Mouse (Mus musculus): Measurements from ENCODE around the gene Dars2. TPM values are rescaled to one million over a fixed set of nuclear protein-coding genes. Genes with fewer than 3 reads are reported as not detected.

Dars2 gene
- total and polyA plus RNA-seq, 3 experiments, result 53.1 to 83.6 TPM; not detected in 1

- no peak overlapping the region for H3K27ac ChIP-seq (ENCODE audit: control insufficient read depth, low read depth, low read length)
- no peak overlapping the region for H3K9ac ChIP-seq (ENCODE audit: control insufficient read depth, low read depth, low read length, poor library complexity, severe bottlenecking)
- no peak for TF ChIP-seq ZMIZ1 (IDR thresholded peaks at IDR 0.05; ENCODE audit: low read depth, low read length)
- no peak for TF ChIP-seq MAZ (IDR thresholded peaks at IDR 0.05; ENCODE audit: low read depth, low read length)
- no peak for TF ChIP-seq GABPA (IDR thresholded peaks at IDR 0.05; ENCODE audit: low read depth, low read length)
- TF ChIP-seq HCFC1 (IDR thresholded peaks at IDR 0.05; ENCODE audit: low read depth, low read length), result no peak
- TF ChIP-seq MAX (IDR thresholded peaks at IDR 0.05; ENCODE audit: low read length), result no peak
- TF ChIP-seq MAFK (IDR thresholded peaks at IDR 0.05; ENCODE audit: borderline replicate concordance, low read depth, low read length), result no peak
- TF ChIP-seq USF1 (IDR thresholded peaks at IDR 0.05; ENCODE audit: low read depth, low read length), result no peak
- TF ChIP-seq USF2 (IDR thresholded peaks at IDR 0.05; ENCODE audit: borderline replicate concordance in 1 of 2, insufficient read depth in 1 of 2, low read depth in 1 of 2, low read length in 2 of 2), result no peak
- TF ChIP-seq UBTF (IDR thresholded peaks at IDR 0.05; ENCODE audit: borderline replicate concordance, insufficient read depth, low read depth, low read length), result no peak
- no peak for TF ChIP-seq TBP (IDR thresholded peaks at IDR 0.05; ENCODE audit: low read depth, low read length)
- TF ChIP-seq ETS1 (IDR thresholded peaks at IDR 0.05; ENCODE audit: low read depth, low read length), result no peak
- no peak for TF ChIP-seq KAT2A (conservative IDR thresholded peaks at IDR 0.05; ENCODE audit: low read depth, low read length)
- TF ChIP-seq BHLHE40 (IDR thresholded peaks at IDR 0.05; ENCODE audit: borderline replicate concordance, low read depth, low read length), result no peak
- TF ChIP-seq CHD2 (IDR thresholded peaks at IDR 0.05; ENCODE audit: low read length), result no peak
- no peak for TF ChIP-seq ZNF384 (IDR thresholded peaks at IDR 0.05; ENCODE audit: low read depth, low read length)
- TF ChIP-seq SIN3A (IDR thresholded peaks at IDR 0.05; ENCODE audit: low read length), result no peak
- no peak for TF ChIP-seq CHD1 (IDR thresholded peaks at IDR 0.05; ENCODE audit: low read depth, low read length)
- no peak for TF ChIP-seq POLR2A (IDR thresholded peaks at IDR 0.05; ENCODE audit: control insufficient read depth in 1 of 2, insufficient read depth in 1 of 2, low read depth in 1 of 2, low read length in 2 of 2, poor library complexity in 1 of 2)
- TF ChIP-seq MXI1 (IDR thresholded peaks at IDR 0.05; ENCODE audit: low read depth, low read length), result no peak
- H3K4me3 ChIP-seq (ENCODE audit: control insufficient read depth in 1 of 2, insufficient read depth in 1 of 2, low read depth in 2 of 2, low read length in 2 of 2), result no peak overlapping the region
- no peaks in the 10 kb centered on the region; a peak in 1 of 4 replicates for H3K36me3 ChIP-seq (ENCODE audit: control insufficient read depth in 1 of 2, insufficient read depth in 2 of 2, low read length in 2 of 2)
- DNase-seq (ENCODE audit: low read depth, low spot score), result no peak
- H3K4me1 ChIP-seq (ENCODE audit: control insufficient read depth in 1 of 2, insufficient read depth in 2 of 2, low read length in 2 of 2), result peaks cover 0 to 5% of the 10 kb centered on the region in 2 experiments; a peak in 3 of 4 replicates
- no peaks in the 10 kb centered on the region for H3K27me3 ChIP-seq (ENCODE audit: control insufficient read depth in 1 of 2, insufficient read depth in 2 of 2, low read length in 2 of 2)
- no peaks in the 10 kb centered on the region for H3K79me2 ChIP-seq (ENCODE audit: control insufficient read depth, insufficient read depth, low read length, poor library complexity)
- no peaks in the 10 kb centered on the region for H3K9me3 ChIP-seq (replicated peaks; ENCODE audit: insufficient read depth, low read length)
Measured at GRCm38 (mm10) chr1:160993851-160994250, 76.6 kb downstream of the Dars2 start.

Other genes with a start within 250 kb of the Dars2 start
- 14.2 and 15.2 TPM in 2 replicates for gene Rc3h1, start 164.2 kb downstream of the Dars2 start, total RNA-seq (2012; rRNA removed)
- 1 to 10 TPM in 1 of 2 experiments, not detected in 1; 6.2 TPM for gene Rc3h1, start 164.2 kb downstream of the Dars2 start, polyA plus RNA-seq (2012; ENCODE audit: insufficient read depth in 1 of 2, insufficient read length in 2 of 2, low read depth in 1 of 2, low replicate concordance in 2 of 2, missing spikeins in 1 of 2)
- gene Serpinc1, start 92.1 kb downstream of the Dars2 start, total RNA-seq (2012; rRNA removed), result 0.19 and 0.20 TPM in 2 replicates
- 1 to 10 TPM in 1 of 2 experiments, not detected in 1; 1.3 TPM for gene Serpinc1, start 92.1 kb downstream of the Dars2 start, polyA plus RNA-seq (2012; ENCODE audit: insufficient read depth in 1 of 2, insufficient read length in 2 of 2, low read depth in 1 of 2, low replicate concordance in 2 of 2, missing spikeins in 1 of 2)
- gene Zbtb37, start 35.8 kb downstream of the Dars2 start, total RNA-seq (2012; rRNA removed), result 5.2 and 5.7 TPM in 2 replicates
- gene Zbtb37, start 35.8 kb downstream of the Dars2 start, polyA plus RNA-seq (2012; ENCODE audit: insufficient read depth in 1 of 2, insufficient read length in 2 of 2, low read depth in 1 of 2, low replicate concordance in 2 of 2, missing spikeins in 1 of 2), result 1 to 10 TPM in 1 of 2 experiments, not detected in 1; 4.2 TPM
- 6.2 and 6.3 TPM in 2 replicates for gene Cenpl, start 55 bp upstream of the Dars2 start, total RNA-seq (2012; rRNA removed)
- 10 to 100 TPM in 1 of 2 experiments, not detected in 1; 16.9 TPM for gene Cenpl, start 55 bp upstream of the Dars2 start, polyA plus RNA-seq (2012; ENCODE audit: insufficient read depth in 1 of 2, insufficient read length in 2 of 2, low read depth in 1 of 2, low replicate concordance in 2 of 2, missing spikeins in 1 of 2)
- gene Klhl20, start 60.9 kb upstream of the Dars2 start, total RNA-seq (2012; rRNA removed), result 3.6 and 3.7 TPM in 2 replicates
- 1 to 10 TPM in 1 of 2 experiments, not detected in 1; 7.8 TPM for gene Klhl20, start 60.9 kb upstream of the Dars2 start, polyA plus RNA-seq (2012; ENCODE audit: insufficient read depth in 1 of 2, insufficient read length in 2 of 2, low read depth in 1 of 2, low replicate concordance in 2 of 2, missing spikeins in 1 of 2)
- not detected in 2 replicates for gene Ankrd45, start 72.0 kb upstream of the Dars2 start, total RNA-seq (2012; rRNA removed)
- not detected for gene Ankrd45, start 72.0 kb upstream of the Dars2 start, polyA plus RNA-seq (2012; ENCODE audit: insufficient read depth in 1 of 2, insufficient read length in 2 of 2, low read depth in 1 of 2, low replicate concordance in 2 of 2, missing spikeins in 1 of 2)
- gene Tex50, start 88.7 kb upstream of the Dars2 start, total RNA-seq (2012; rRNA removed), result not detected in 2 replicates
- not detected for gene Tex50, start 88.7 kb upstream of the Dars2 start, polyA plus RNA-seq (2012; ENCODE audit: insufficient read depth in 1 of 2, insufficient read length in 2 of 2, low read depth in 1 of 2, low replicate concordance in 2 of 2, missing spikeins in 1 of 2)
- gene Prdx6, start 180.6 kb upstream of the Dars2 start, total RNA-seq (2012; rRNA removed), result 155 and 210 TPM in 2 replicates
- 100 to 1,000 TPM in 1 of 2 experiments, not detected in 1; 300 TPM for gene Prdx6, start 180.6 kb upstream of the Dars2 start, polyA plus RNA-seq (2012; ENCODE audit: insufficient read depth in 1 of 2, insufficient read length in 2 of 2, low read depth in 1 of 2, low replicate concordance in 2 of 2, missing spikeins in 1 of 2)